Mouse (Mus musculus): Measurements from ENCODE around the gene Gm3409. TPM values are rescaled to one million over a fixed set of nuclear protein-coding genes. Genes with fewer than 3 reads are reported as not detected.
A peak's percentile ranks its signal among the peaks of the same experiment; 100 is the strongest.
"Not testable (repeated sequence)": the region's sequence is repeated elsewhere in the genome, so short reads cannot be mapped to it uniquely, and the experiment has no call there.

Gm3409 gene
- polyA plus RNA-seq, 1 experiment from 2014 or later, result not detected

DNA sequence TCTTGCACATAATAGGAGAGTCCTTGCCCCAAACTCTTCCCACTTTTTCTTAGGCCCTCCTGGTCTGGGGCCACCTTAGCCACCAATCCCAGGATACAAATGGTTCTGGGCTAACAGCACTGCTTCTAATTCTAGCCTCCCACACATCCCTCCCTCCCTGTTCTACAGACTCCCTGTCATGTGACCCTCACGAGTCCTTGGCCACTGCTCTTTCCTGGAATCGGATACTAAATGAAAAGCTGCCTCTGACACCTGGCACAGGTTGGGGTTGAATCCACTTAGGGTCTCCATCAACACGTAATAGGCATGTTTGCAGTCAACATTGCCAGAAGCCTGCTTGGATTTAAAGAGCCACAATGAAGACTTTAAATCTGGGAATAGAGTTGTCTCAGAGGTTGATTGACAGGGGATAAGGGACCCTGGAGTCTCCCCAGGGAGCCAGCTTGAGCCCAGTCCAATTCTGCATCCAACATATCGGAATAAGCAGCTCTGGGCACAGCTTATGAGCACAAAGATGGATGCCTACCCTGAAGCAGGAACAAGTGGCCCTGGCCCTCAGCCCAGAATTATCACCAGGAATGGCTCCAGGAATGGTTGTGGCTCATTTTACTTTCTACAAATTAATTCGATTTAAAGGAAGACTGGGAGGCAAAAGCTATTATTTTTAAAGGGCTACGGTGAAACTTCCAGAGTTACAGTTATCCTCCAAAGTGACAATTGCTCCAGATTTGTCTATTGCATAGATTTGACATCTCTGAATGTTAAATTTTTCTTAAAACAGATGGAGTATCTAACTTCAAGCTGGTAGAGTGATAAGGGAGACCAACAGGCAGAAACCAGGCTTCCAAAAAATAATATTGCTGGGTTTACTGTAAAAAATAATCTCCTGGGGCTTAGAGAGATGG lies 34.6 kb downstream of the Gm3409 start:
- not testable (repeated sequence) for H3K4me1 ChIP-seq (replicated peaks; ENCODE audit: control insufficient read depth, insufficient read depth, low read length); H3K4me2 ChIP-seq (replicated peaks); H3K9me3 ChIP-seq (ENCODE audit: control insufficient read depth, low read length); DNase-seq (ENCODE audit: low spot score); H3K27ac ChIP-seq; H3K9ac ChIP-seq; H3K27me3 ChIP-seq (ENCODE audit: control insufficient read depth, insufficient read depth, low read length); H3K36me3 ChIP-seq (replicated peaks; ENCODE audit: control insufficient read depth, insufficient read depth); H3K4me3 ChIP-seq (replicated peaks; ENCODE audit: low read length)
- WGBS, result 50% methylated on average over 6 of the region's 6 CpGs
- ATAC-seq (ENCODE audit: low FRiP score), result peak; percentile 51; the same call in 1 of the 2 replicates

- H3K4me1 ChIP-seq (replicated peaks; ENCODE audit: control insufficient read depth, insufficient read depth, low read length); H3K27me3 ChIP-seq (ENCODE audit: control insufficient read depth, insufficient read depth, low read length); H3K27ac ChIP-seq; H3K9ac ChIP-seq; DNase-seq (ENCODE audit: low spot score); H3K4me3 ChIP-seq (replicated peaks; ENCODE audit: low read length); H3K9me3 ChIP-seq (ENCODE audit: control insufficient read depth, low read length); H3K4me2 ChIP-seq (replicated peaks); ATAC-seq (ENCODE audit: low FRiP score); H3K36me3 ChIP-seq (replicated peaks; ENCODE audit: control insufficient read depth, insufficient read depth): not testable (repeated sequence)
- WGBS, result 97% methylated on average over 4 of the region's 4 CpGs
These were observed 35.2 kb downstream of the Gm3409 start for GRCm38 (mm10) chr5:146572735-146573042.

DNA sequence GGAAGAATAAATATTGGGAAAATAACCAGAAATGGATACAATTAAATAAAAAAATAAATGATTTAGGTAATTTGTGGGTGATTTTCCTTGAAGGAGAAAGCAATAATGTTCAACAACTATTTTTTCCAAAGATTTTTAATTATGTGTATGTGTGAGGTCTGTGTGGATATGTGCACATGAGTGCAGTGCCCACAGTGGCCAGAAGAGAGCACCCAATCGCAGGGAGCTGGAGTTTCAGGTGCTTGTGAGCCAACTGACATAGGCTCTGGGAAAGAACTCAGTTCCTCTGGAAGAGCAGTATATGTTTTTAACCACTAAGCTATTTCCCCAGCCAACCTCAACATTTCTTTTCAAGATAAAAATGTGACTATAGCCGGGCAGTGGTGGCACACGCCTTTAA lies 39.2 kb downstream of the Gm3409 start:
- no peak for ATAC-seq (ENCODE audit: low FRiP score)
- 96% methylated on average over 3 of the region's 3 CpGs for WGBS

GRCm38 (mm10) chr5:146584156-146584477 lies 46.7 kb downstream of the Gm3409 start:
- ATAC-seq (ENCODE audit: low FRiP score), result no peak
- no peak for DNase-seq (ENCODE audit: low spot score)
- no peaks in the 10 kb centered on the region; the same call in 1 of the 2 replicates for H3K4me1 ChIP-seq (replicated peaks; ENCODE audit: control insufficient read depth, insufficient read depth, low read length)
- no peaks in the 10 kb centered on the region for H3K36me3 ChIP-seq (replicated peaks; ENCODE audit: control insufficient read depth, insufficient read depth)
- no peaks in the 10 kb centered on the region for H3K9me3 ChIP-seq (ENCODE audit: control insufficient read depth, low read length)
- WGBS, result 8% methylated on average over 10 of the region's 10 CpGs
- H3K27ac ChIP-seq, result 0 out of 2 replicates have a peak overlapping the region, but pooled peaks have one; percentile 0
- peak overlapping the region; percentile 64 for H3K4me3 ChIP-seq (replicated peaks; ENCODE audit: low read length)
- peak overlapping the region; percentile 59 for H3K9ac ChIP-seq
- peaks cover 51% of the 10 kb centered on the region for H3K27me3 ChIP-seq (ENCODE audit: control insufficient read depth, insufficient read depth, low read length)
- peak overlapping the region; percentile 87 for H3K4me2 ChIP-seq (replicated peaks)

More for the DNA sequence above, 39.2 kb downstream of the Gm3409 start:
- H3K36me3 ChIP-seq (replicated peaks; ENCODE audit: control insufficient read depth, insufficient read depth), result no peaks in the 10 kb centered on the region
- H3K4me1 ChIP-seq (replicated peaks; ENCODE audit: control insufficient read depth, insufficient read depth, low read length), result no peaks in the 10 kb centered on the region
- H3K27ac ChIP-seq, result no peak overlapping the region
- no peak overlapping the region for H3K4me3 ChIP-seq (replicated peaks; ENCODE audit: low read length)
- no peak overlapping the region for H3K4me2 ChIP-seq (replicated peaks)
- H3K9me3 ChIP-seq (ENCODE audit: control insufficient read depth, low read length), result no peaks in the 10 kb centered on the region
- no peaks in the 10 kb centered on the region for H3K27me3 ChIP-seq (ENCODE audit: control insufficient read depth, insufficient read depth, low read length)
- no peak overlapping the region for H3K9ac ChIP-seq
- no peak for DNase-seq (ENCODE audit: low spot score)

DNA sequence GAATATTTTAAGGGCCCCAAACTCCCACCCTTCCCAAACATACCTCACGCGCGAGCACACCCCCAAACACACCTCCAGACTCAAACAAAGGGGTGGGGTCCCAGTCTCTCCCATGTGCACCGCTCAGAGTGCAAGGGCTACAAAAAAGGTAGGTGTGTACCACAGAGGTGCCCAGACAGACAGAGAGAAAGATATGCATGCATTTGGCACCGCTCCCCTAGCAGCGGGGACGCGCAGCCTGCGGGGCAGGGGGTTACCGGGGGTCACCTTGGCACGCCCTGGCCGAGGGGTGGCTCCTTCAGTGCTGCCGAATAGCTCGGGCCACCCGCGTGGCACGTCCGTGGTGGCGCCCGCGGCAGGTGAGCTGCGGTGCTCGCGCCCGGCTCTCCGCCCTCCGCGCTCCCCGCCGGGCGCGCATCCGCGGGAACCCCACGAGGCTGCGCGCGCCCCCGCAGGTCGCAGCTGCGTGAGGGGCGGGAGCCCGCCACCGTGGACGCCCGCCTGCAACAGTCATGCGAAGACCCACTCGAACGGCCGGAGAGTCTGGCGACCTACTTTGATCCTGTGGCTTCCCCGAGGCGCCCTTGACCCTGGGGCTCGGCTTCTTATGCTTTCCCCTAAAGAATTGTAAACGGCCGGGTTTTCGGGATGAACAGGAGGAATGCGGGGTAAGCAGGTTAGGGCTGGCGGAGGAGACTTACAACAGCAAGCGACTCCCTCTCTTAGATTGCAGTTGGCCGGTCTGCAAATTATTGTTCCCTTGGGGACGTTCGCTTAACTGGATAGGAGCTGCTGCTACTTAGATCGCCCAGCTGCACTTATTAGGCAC lies 47.2 kb downstream of the Gm3409 start, which contains the start of gene Gpr12:
Gene Gpr12 (minus strand): TSS at position 762 of the 829 bp plus-strand sequence.
- H3K36me3 ChIP-seq (replicated peaks; ENCODE audit: control insufficient read depth, insufficient read depth), result no peaks in the 10 kb centered on the region
- H3K9ac ChIP-seq, result peak within 1 kb of the TSS; percentile 59
- peak within 1 kb of the TSS; percentile 64 for H3K4me3 ChIP-seq (replicated peaks; ENCODE audit: low read length)
- H3K27ac ChIP-seq, result 0 out of 2 replicates have a peak within 1 kb of the TSS, but pooled peaks have one; percentile 0
- ATAC-seq (ENCODE audit: low FRiP score) (peak; percentile 71), DNase-seq (ENCODE audit: low spot score) (peak; percentile 67)
- peaks cover 54% of the 10 kb centered on the region for H3K27me3 ChIP-seq (ENCODE audit: control insufficient read depth, insufficient read depth, low read length)
- H3K4me2 ChIP-seq (replicated peaks), result peak within 1 kb of the TSS; percentile 87
- WGBS, result under 1% methylated on average over 63 of the region's 64 CpGs
- no peaks in the 10 kb centered on the region; the same call in 1 of the 2 replicates for H3K4me1 ChIP-seq (replicated peaks; ENCODE audit: control insufficient read depth, insufficient read depth, low read length)
- no peaks in the 10 kb centered on the region for H3K9me3 ChIP-seq (ENCODE audit: control insufficient read depth, low read length)

- H3K36me3 ChIP-seq (replicated peaks; ENCODE audit: control insufficient read depth, insufficient read depth), result no peaks in the 10 kb centered on the region
- H3K27ac ChIP-seq, result no peak overlapping the region
- no peaks in the 10 kb centered on the region for H3K9me3 ChIP-seq (ENCODE audit: control insufficient read depth, low read length)
- DNase-seq (ENCODE audit: low spot score) (no peak), ATAC-seq (ENCODE audit: low FRiP score) (no peak)
- 13% methylated on average over 10 of the region's 10 CpGs for WGBS
- H3K4me1 ChIP-seq (replicated peaks; ENCODE audit: control insufficient read depth, insufficient read depth, low read length), result no peaks in the 10 kb centered on the region; the same call in 1 of the 2 replicates
- peak overlapping the region; percentile 87 for H3K4me2 ChIP-seq (replicated peaks)
- peak overlapping the region; percentile 64 for H3K4me3 ChIP-seq (replicated peaks; ENCODE audit: low read length)
- peak overlapping the region; percentile 59 for H3K9ac ChIP-seq
- H3K27me3 ChIP-seq (ENCODE audit: control insufficient read depth, insufficient read depth, low read length), result peaks cover 59% of the 10 kb centered on the region
These were observed 47.8 kb downstream of the Gm3409 start for GRCm38 (mm10) chr5:146585307-146585651.

DNA sequence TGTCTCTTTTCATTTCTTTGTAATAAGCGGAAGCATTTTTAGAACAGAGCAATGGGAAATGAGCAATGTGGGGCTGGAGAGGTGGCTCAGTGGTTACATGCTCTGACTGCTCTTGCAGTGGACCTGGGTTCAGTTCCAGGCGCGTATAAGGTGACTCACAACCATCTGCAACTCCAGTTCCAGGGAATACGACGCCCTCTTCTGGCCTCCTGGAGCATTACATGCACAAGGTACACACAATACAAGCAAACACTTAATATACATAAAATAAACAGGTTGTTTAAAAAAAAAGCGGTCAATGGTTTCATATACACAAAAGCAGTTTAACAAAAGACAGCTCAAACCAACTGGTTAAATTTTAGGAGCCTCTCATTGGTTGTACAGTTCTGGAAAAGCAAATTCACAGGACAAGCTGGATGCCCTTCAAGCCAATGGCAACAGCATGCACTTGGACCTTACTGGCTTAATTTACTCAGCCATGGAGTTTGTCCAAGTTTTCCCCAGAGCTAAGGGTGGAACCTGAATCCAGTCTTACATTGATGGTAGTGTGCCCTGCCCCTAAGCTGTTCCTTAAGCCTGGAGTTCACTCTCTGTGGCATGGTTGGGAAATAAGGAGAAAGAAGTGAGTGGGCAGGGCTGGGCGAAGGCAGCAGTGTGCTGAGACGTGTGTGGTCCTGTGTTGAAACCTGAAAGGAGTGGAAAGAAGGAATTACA lies 49.1 kb downstream of the Gm3409 start:
- H3K9ac ChIP-seq, result no peak overlapping the region
- no peaks in the 10 kb centered on the region; the same call in 1 of the 2 replicates for H3K4me1 ChIP-seq (replicated peaks; ENCODE audit: control insufficient read depth, insufficient read depth, low read length)
- WGBS, result 70% methylated on average over 8 of the region's 8 CpGs
- DNase-seq (ENCODE audit: low spot score) (no peak), ATAC-seq (ENCODE audit: low FRiP score) (no peak)
- H3K27ac ChIP-seq, result no peak overlapping the region
- peaks cover 60% of the 10 kb centered on the region for H3K27me3 ChIP-seq (ENCODE audit: control insufficient read depth, insufficient read depth, low read length)
- H3K9me3 ChIP-seq (ENCODE audit: control insufficient read depth, low read length), result no peaks in the 10 kb centered on the region
- H3K4me3 ChIP-seq (replicated peaks; ENCODE audit: low read length), result no peak overlapping the region
- H3K36me3 ChIP-seq (replicated peaks; ENCODE audit: control insufficient read depth, insufficient read depth), result no peaks in the 10 kb centered on the region
- H3K4me2 ChIP-seq (replicated peaks), result no peak overlapping the region
